Mouse (Mus musculus) intestine, embryonic 14.5 days (tissue): ENCODE data around the gene Pax3. TPM values are rescaled to one million over a fixed set of nuclear protein-coding genes. Genes with fewer than 3 reads are reported as not detected.

ENCODE experiments used
- ATAC-seq: fragments of 200-750 bp; cut with Nextera tagmentation; replicated peaks from 2 replicates; pipeline ENCODE4 v1.8.0; 2017; ENCODE audit warnings: low read depth, moderate number of reproducible peaks, moderate TSS enrichment, moderate library complexity; ENCODE audit not compliant: low FRiP score, low TSS enrichment
- DNase-seq: peaks from one replicate; pipeline ENCODE4 v3.0.0-alpha.2; 2018; ENCODE audit warnings: low spot score
- H3K27ac ChIP-seq: fragments of 300-500 bp; sonication (generic); 2 replicates; pipeline ENCODE4 v1.5.1; 2014; ENCODE audit warnings: low read depth, mild to moderate bottlenecking, control low read depth
- H3K27me3 ChIP-seq: fragments of 300-500 bp; sonication (generic); replicated peaks from 2 replicates; pipeline ENCODE4 v1.6.1; 2014; ENCODE audit warnings: low read length, control low read depth; ENCODE audit not compliant: control insufficient read depth, insufficient read depth
- H3K36me3 ChIP-seq: fragments of 300-500 bp; sonication (generic); 2 replicates; pipeline ENCODE4 v1.6.1; 2014; ENCODE audit warnings: low read length, control low read depth; ENCODE audit not compliant: control insufficient read depth, insufficient read depth
- H3K4me1 ChIP-seq: fragments of 300-500 bp; sonication (generic); replicated peaks from 2 replicates; pipeline ENCODE4 v1.6.1; 2014; ENCODE audit warnings: low read length, control low read depth, mixed read lengths; ENCODE audit not compliant: control insufficient read depth, insufficient read depth
- H3K4me2 ChIP-seq: fragments of 300-500 bp; sonication (generic); 2 replicates; pipeline ENCODE4 v1.6.1; 2014; ENCODE audit warnings: low read length
- H3K4me3 ChIP-seq: fragments of 300-500 bp; sonication (generic); 2 replicates; pipeline ENCODE4 v1.5.1; 2014; ENCODE audit warnings: low read depth, low read length, control low read depth, mixed read lengths
- H3K9ac ChIP-seq: fragments of 300-500 bp; sonication (generic); 2 replicates; pipeline ENCODE4 v1.6.1; 2014; ENCODE audit warnings: mild to moderate bottlenecking, low read length
- H3K9me3 ChIP-seq: fragments of 300-500 bp; sonication (generic); 2 replicates; pipeline ENCODE4 v1.6.1; 2016; ENCODE audit warnings: low read length, control low read depth; ENCODE audit not compliant: control insufficient read depth
- WGBS: fragments of 180-500 bp; shearing (Covaris S2); extraction: QIAGEN DNeasy Blood & Tissue Kit; methylation state at CpG from one replicate; pipeline ENCODE4 v1.1.7; 2014; 5-methylcytosine and 5-hydroxymethylcytosine counted together
- polyA plus RNA-seq: library from polyadenylated mRNA; unstranded; fragments of >200 nt; fragmentation: Nextera tagmentation; extraction: Ambion mirVana; gene quantifications from 2 replicates; pipeline ENCODE4 v1.2.1, GENCODE M21; 2014

The Pax3 gene
- polyA plus RNA-seq, 1 experiment from 2014 or later = not detected

- Histone ChIP-seq H3K9ac (no peak overlapping the region), H3K27me3 (peaks cover 95% of the 10 kb centered on the region), H3K9me3 (no peaks in the 10 kb centered on the region), H3K4me2 (no peak overlapping the region), H3K36me3 (no peaks in the 10 kb centered on the region), H3K27ac (no peak overlapping the region), H3K4me3 (no peak overlapping the region), H3K4me1 (no peaks in the 10 kb centered on the region)
- 71% methylated on average over 6 of the region's 6 CpGs for WGBS
- ATAC-seq (no peak), DNase-seq (no peak)
These were observed 54.0 kb downstream of the Pax3 start for GRCm38 (mm10) chr1:78142912-78143311.

- DNase-seq (peak; percentile 62), ATAC-seq (no peak)
- no peak overlapping the region for H3K27ac ChIP-seq
- WGBS = 18% methylated on average over 9 of the region's 9 CpGs
- H3K9me3 ChIP-seq = no peaks in the 10 kb centered on the region
- H3K36me3 ChIP-seq = no peaks in the 10 kb centered on the region
- H3K4me1 ChIP-seq = no peaks in the 10 kb centered on the region
- no peak overlapping the region for H3K9ac ChIP-seq
- H3K4me2 ChIP-seq = no peak overlapping the region
- peaks cover 99% of the 10 kb centered on the region for H3K27me3 ChIP-seq
- H3K4me3 ChIP-seq = no peak overlapping the region
These were observed 55.0 kb downstream of the Pax3 start for GRCm38 (mm10) chr1:78141741-78142501.

GRCm38 (mm10) chr1:78141314-78141713 is 55.6 kb downstream of the Pax3 start:
- DNase-seq (no peak), ATAC-seq (no peak)
- 16% methylated on average over 7 of the region's 7 CpGs for WGBS
- H3K4me1 ChIP-seq = no peaks in the 10 kb centered on the region
- no peak overlapping the region for H3K27ac ChIP-seq
- H3K27me3 ChIP-seq = peaks cover 99% of the 10 kb centered on the region
- no peak overlapping the region for H3K4me2 ChIP-seq
- H3K9me3 ChIP-seq = no peaks in the 10 kb centered on the region
- no peak overlapping the region for H3K9ac ChIP-seq
- no peaks in the 10 kb centered on the region for H3K36me3 ChIP-seq
- H3K4me3 ChIP-seq = no peak overlapping the region

- Histone ChIP-seq H3K4me1 (no peaks in the 10 kb centered on the region), H3K36me3 (no peaks in the 10 kb centered on the region), H3K9ac (no peak overlapping the region), H3K9me3 (no peaks in the 10 kb centered on the region), H3K27me3 (peaks cover 99% of the 10 kb centered on the region), H3K27ac (no peak overlapping the region), H3K4me3 (no peak overlapping the region), H3K4me2 (no peak overlapping the region)
- peak; percentile 68 for DNase-seq
- 2% methylated on average over 14 of the region's 14 CpGs for WGBS
- ATAC-seq = peak; percentile 60
These were observed 56.2 kb downstream of the Pax3 start for GRCm38 (mm10) chr1:78140505-78141303.

GRCm38 (mm10) chr1:78139287-78139686 is 57.6 kb downstream of the Pax3 start:
- no peak overlapping the region for H3K9ac ChIP-seq
- H3K9me3 ChIP-seq = no peaks in the 10 kb centered on the region
- ATAC-seq (no peak), DNase-seq (no peak)
- H3K27ac ChIP-seq = no peak overlapping the region
- H3K4me3 ChIP-seq = no peak overlapping the region
- no peak overlapping the region for H3K4me2 ChIP-seq
- no peaks in the 10 kb centered on the region for H3K4me1 ChIP-seq
- WGBS = 3% methylated on average over 11 of the region's 11 CpGs
- no peaks in the 10 kb centered on the region for H3K36me3 ChIP-seq
- peaks cover 98% of the 10 kb centered on the region for H3K27me3 ChIP-seq

- DNase-seq (no peak), ATAC-seq (no peak)
- Histone ChIP-seq H3K27ac (no peak overlapping the region), H3K4me3 (no peak overlapping the region), H3K9ac (no peak overlapping the region), H3K4me1 (no peaks in the 10 kb centered on the region), H3K4me2 (no peak overlapping the region), H3K36me3 (no peaks in the 10 kb centered on the region), H3K27me3 (peaks cover 17% of the 10 kb centered on the region), H3K9me3 (no peaks in the 10 kb centered on the region)
- 34% methylated on average over 5 of the region's 5 CpGs for WGBS
These were observed 67.7 kb downstream of the Pax3 start for GRCm38 (mm10) chr1:78129267-78129666.

- Histone ChIP-seq H3K27ac (no peak overlapping the region), H3K4me1 (no peaks in the 10 kb centered on the region), H3K36me3 (no peaks in the 10 kb centered on the region), H3K4me3 (no peak overlapping the region), H3K27me3 (0 out of 2 replicates have a peak, but pooled peaks cover 9% of the 10 kb centered on the region), H3K4me2 (no peak overlapping the region), H3K9ac (no peak overlapping the region), H3K9me3 (no peaks in the 10 kb centered on the region)
- DNase-seq (no peak), ATAC-seq (no peak)
- WGBS = 18% methylated on average over 10 of the region's 10 CpGs
These were observed 76.9 kb downstream of the Pax3 start for GRCm38 (mm10) chr1:78119899-78120560.

GRCm38 (mm10) chr1:78116046-78116445 is 80.9 kb downstream of the Pax3 start:
- no peaks in the 10 kb centered on the region for H3K27me3 ChIP-seq
- ATAC-seq = no peak
- WGBS = 91% methylated on average over 3 of the region's 3 CpGs

More at GRCm38 (mm10) chr1:78116046-78116445, 80.9 kb downstream of the Pax3 start:
- Histone ChIP-seq H3K9ac (no peak overlapping the region), H3K4me2 (no peak overlapping the region), H3K4me3 (no peak overlapping the region), H3K9me3 (no peaks in the 10 kb centered on the region), H3K27ac (no peak overlapping the region), H3K4me1 (no peaks in the 10 kb centered on the region), H3K36me3 (no peaks in the 10 kb centered on the region)
- DNase-seq = no peak
